Mouse (Mus musculus) myocyte (in vitro differentiated cells): ENCODE data around the gene Tacc2.

ENCODE experiments used
- POLR2A ChIP-seq: IDR thresholded peaks from one replicate; pipeline ENCODE4 v1.6.1; 2011; ENCODE audit warnings: low read depth, mild to moderate bottlenecking, control low read depth, moderate library complexity; ENCODE audit not compliant: insufficient read length
- POLR2AphosphoS2 ChIP-seq: IDR thresholded peaks from one replicate; pipeline ENCODE4 v1.6.1; 2011; ENCODE audit warnings: low read depth, control low read depth; ENCODE audit not compliant: insufficient read length

DNA sequence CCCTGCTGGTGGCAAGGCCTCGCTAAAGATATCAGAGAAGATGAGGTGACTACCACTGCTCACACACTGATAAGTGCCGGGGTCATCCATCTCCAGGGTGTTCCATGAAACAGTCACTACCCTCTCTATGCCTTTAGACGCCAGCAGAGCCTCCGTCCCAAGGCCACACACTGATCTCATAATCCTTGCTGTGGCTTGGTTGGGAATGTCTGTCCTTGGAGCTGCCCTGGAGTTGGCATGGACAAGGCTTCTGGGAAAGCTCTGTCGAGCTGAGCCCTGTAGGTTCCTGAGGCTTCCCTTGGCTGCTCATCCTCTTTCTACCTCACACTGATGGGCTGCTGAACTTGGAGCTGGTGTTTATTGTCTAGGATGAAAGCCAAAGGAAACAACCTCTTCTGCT lies 209.5 kb downstream of the Tacc2 start:
- TF ChIP-seq POLR2A: no peak
- TF ChIP-seq POLR2AphosphoS2: no peak
